Mouse (Mus musculus): ENCODE measurements around the gene Rsg1. TPM values are rescaled to one million over a fixed set of nuclear protein-coding genes. Genes with fewer than 3 reads are reported as not detected.

The Rsg1 gene
- polyA plus RNA-seq, 1 experiment from 2014 or later, result 6.7 TPM

- WGBS, result 6% methylated on average over 20 of the region's 20 CpGs
- Histone ChIP-seq H3K9ac (replicated peaks) (peak overlapping the region; percentile 19; the same call in 1 of the 2 replicates), H3K27me3 (peaks cover 79% of the 10 kb centered on the region), H3K4me2 (peak overlapping the region; percentile 69), H3K9me3 (no peaks in the 10 kb centered on the region), H3K27ac (no peak overlapping the region), H3K36me3 (no peaks in the 10 kb centered on the region), H3K4me3 (replicated peaks) (peak overlapping the region; percentile 41), H3K4me1 (replicated peaks) (peaks cover 37% of the 10 kb centered on the region)
- ATAC-seq (ENCODE audit: insufficient number of reproducible peaks, insufficient read depth, low FRiP score, low TSS enrichment, low read depth), result no peak
These were observed 25.0 kb downstream of the Rsg1 start for GRCm38 (mm10) chr4:141238492-141239387.

DNA sequence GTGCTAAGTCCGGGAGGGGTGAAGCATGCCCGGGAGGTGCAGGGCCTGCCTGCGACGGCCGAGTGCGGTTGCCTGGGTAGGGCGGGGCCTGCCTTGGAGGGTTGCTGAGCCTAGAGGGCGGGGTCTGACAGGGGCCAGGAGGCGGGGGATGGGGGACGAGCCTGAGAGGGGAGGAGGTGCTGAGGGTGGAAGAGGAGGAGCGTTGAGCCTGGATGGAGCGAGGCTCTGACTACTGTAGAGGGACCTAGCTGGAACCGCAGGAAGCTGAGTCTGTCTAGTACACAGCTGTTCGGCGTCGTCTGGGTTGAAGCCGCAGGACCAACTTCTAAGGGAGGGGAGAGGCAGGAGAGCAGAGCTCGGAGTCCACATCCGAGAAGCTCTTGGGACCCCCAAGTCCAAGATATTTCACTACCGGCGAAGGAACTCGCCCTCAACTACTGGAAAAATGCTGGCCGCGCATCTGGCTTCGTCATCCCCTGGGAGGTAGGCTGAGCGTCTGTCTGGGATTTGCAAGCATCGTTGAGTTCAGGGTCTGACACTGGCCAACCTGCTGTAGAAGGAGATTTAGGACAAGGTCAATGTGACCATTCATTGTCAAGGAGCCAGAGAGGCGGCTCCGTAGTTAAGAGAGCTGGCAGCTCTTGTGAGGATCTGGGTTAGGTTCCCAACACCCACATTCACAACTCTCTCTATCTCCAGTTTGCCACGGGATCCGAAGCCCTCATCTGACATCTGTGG lies 25.8 kb downstream of the Rsg1 start, which contains the start of gene Arhgef19:
TSS of gene Arhgef19 (plus strand) at position 112 of the 738 bp plus-strand sequence.
- Histone ChIP-seq H3K4me1 (replicated peaks) (peaks cover 43% of the 10 kb centered on the region), H3K27me3 (peaks cover 87% of the 10 kb centered on the region), H3K9me3 (no peaks in the 10 kb centered on the region), H3K4me2 (peak within 1 kb of the TSS; percentile 69), H3K4me3 (replicated peaks) (peak within 1 kb of the TSS; percentile 41), H3K9ac (replicated peaks) (peak within 1 kb of the TSS; percentile 44), H3K36me3 (no peaks in the 10 kb centered on the region), H3K27ac (no peak within 1 kb of the TSS)
- WGBS, result 2% methylated on average over 31 of the region's 31 CpGs
- ATAC-seq (ENCODE audit: insufficient number of reproducible peaks, insufficient read depth, low FRiP score, low TSS enrichment, low read depth), result peak; percentile 87

DNA sequence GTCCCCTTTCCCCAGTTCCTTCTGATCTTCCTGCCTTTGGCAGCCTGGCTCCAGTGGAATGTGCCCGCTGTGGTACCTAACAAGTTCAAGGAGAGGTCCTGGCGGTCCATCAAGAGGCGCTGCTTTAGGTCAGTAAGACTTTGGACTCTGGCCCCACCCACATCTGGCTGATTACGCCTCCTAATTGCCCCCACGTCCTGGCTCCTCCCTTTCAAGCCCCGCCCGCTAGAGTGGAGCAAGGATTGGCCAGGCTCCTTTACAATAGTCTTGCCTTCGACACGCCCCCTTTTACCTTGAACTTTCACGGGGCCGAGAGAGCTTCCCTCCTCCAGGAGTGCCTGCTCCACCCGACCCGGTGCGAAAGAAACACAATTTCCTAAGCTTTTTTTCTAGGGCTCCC lies 26.9 kb downstream of the Rsg1 start:
- peaks cover 95% of the 10 kb centered on the region for H3K27me3 ChIP-seq
- peak overlapping the region; percentile 69 for H3K4me2 ChIP-seq
- no peak overlapping the region for H3K9ac ChIP-seq (replicated peaks)
- no peaks in the 10 kb centered on the region for H3K9me3 ChIP-seq
- no peak for ATAC-seq (ENCODE audit: insufficient number of reproducible peaks, insufficient read depth, low FRiP score, low TSS enrichment, low read depth)
- peaks cover 53% of the 10 kb centered on the region for H3K4me1 ChIP-seq (replicated peaks)
- no peak overlapping the region for H3K27ac ChIP-seq
- WGBS, result 2% methylated on average over 14 of the region's 14 CpGs
- H3K36me3 ChIP-seq, result no peaks in the 10 kb centered on the region
- peak overlapping the region; percentile 2; the same call in 1 of the 2 replicates for H3K4me3 ChIP-seq (replicated peaks)

- H3K4me3 ChIP-seq (replicated peaks), result 0 out of 2 replicates have a peak overlapping the region, but pooled peaks have one; percentile 22
- peaks cover 98% of the 10 kb centered on the region for H3K27me3 ChIP-seq
- H3K4me2 ChIP-seq, result peak overlapping the region; percentile 47
- H3K4me1 ChIP-seq (replicated peaks), result peaks cover 65% of the 10 kb centered on the region
- ATAC-seq (ENCODE audit: insufficient number of reproducible peaks, insufficient read depth, low FRiP score, low TSS enrichment, low read depth), result no peak
- no peaks in the 10 kb centered on the region for H3K36me3 ChIP-seq
- no peaks in the 10 kb centered on the region for H3K9me3 ChIP-seq
- no peak overlapping the region for H3K9ac ChIP-seq (replicated peaks)
- no peak overlapping the region for H3K27ac ChIP-seq
- WGBS, result 28% methylated on average over 15 of the region's 15 CpGs
These were observed 28.1 kb downstream of the Rsg1 start for GRCm38 (mm10) chr4:141241861-141242260.

GRCm38 (mm10) chr4:141242651-141243241 lies 29.0 kb downstream of the Rsg1 start:
- Histone ChIP-seq H3K9ac (replicated peaks) (peak overlapping the region; percentile 14), H3K27me3 (peaks cover 99% of the 10 kb centered on the region), H3K36me3 (no peaks in the 10 kb centered on the region), H3K27ac (no peak overlapping the region), H3K9me3 (no peaks in the 10 kb centered on the region), H3K4me3 (replicated peaks) (peak overlapping the region; percentile 22), H3K4me1 (replicated peaks) (peaks cover 74% of the 10 kb centered on the region), H3K4me2 (peak overlapping the region; percentile 47)
- ATAC-seq (ENCODE audit: insufficient number of reproducible peaks, insufficient read depth, low FRiP score, low TSS enrichment, low read depth), result no peak
- 8% methylated on average over 11 of the region's 11 CpGs for WGBS

DNA sequence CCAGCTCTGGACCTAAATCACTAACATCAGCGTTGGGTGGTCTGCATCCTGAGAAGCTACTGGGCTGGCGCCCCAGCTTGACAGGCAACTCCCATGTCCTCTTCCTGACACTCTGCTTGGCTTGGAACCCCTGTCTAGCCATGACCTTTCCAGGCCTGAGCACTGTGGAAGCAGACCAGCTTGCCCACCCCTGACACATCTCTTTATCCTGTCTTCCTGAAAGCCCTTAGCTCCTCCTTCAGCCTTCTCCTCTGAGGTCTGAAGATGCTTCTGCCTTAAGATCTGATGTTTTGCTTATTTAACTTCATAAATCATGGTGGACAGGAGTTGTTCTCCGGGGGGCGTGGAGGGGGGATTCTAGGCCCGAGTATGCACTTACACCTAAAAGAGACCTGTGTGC lies 29.9 kb downstream of the Rsg1 start:
- 65% methylated on average over 5 of the region's 5 CpGs for WGBS
- Histone ChIP-seq H3K4me3 (replicated peaks) (0 out of 2 replicates have a peak overlapping the region, but pooled peaks have one; percentile 22), H3K36me3 (no peaks in the 10 kb centered on the region), H3K9ac (replicated peaks) (no peak overlapping the region), H3K27ac (no peak overlapping the region), H3K27me3 (peaks cover 100% of the 10 kb centered on the region), H3K9me3 (no peaks in the 10 kb centered on the region), H3K4me2 (peak overlapping the region; percentile 47), H3K4me1 (replicated peaks) (peaks cover 83% of the 10 kb centered on the region)
- no peak for ATAC-seq (ENCODE audit: insufficient number of reproducible peaks, insufficient read depth, low FRiP score, low TSS enrichment, low read depth)

DNA sequence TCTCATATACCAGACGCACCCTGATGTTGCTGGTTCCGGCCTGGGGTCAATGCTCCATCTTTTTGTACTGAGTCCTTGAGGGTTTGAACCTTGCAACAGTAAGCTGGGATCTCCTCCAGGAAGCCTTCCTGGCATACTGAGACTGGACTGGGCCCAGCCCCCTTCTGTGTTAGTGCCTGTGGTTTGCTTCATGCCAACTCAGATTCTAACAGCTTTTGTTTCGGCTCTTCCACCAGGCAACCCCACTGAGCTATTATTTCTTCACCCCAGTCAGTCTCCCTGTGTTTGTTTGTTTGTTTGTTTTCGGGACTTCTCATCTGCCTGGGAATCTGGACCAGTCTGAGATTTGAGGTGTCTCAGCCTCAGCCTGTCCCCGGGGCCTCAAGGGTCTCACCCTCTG lies 30.6 kb downstream of the Rsg1 start:
- H3K36me3 ChIP-seq, result 0 out of 2 replicates have a peak, but pooled peaks cover 3% of the 10 kb centered on the region
- ATAC-seq (ENCODE audit: insufficient number of reproducible peaks, insufficient read depth, low FRiP score, low TSS enrichment, low read depth), result no peak
- H3K4me2 ChIP-seq, result peak overlapping the region; percentile 47
- 53% methylated on average over 5 of the region's 5 CpGs for WGBS
- H3K4me3 ChIP-seq (replicated peaks), result peak overlapping the region; percentile 24
- no peak overlapping the region for H3K9ac ChIP-seq (replicated peaks)
- H3K9me3 ChIP-seq, result no peaks in the 10 kb centered on the region
- peaks cover 100% of the 10 kb centered on the region for H3K27me3 ChIP-seq
- peak overlapping the region; percentile 54; the same call in 1 of the 2 replicates for H3K27ac ChIP-seq
- peaks cover 79% of the 10 kb centered on the region for H3K4me1 ChIP-seq (replicated peaks)

- no peaks in the 10 kb centered on the region for H3K9me3 ChIP-seq
- peaks cover 74% of the 10 kb centered on the region for H3K4me1 ChIP-seq (replicated peaks)
- H3K4me2 ChIP-seq, result peak overlapping the region; percentile 47
- WGBS, result 26% methylated on average over 9 of the region's 9 CpGs
- peak overlapping the region; percentile 54; the same call in 1 of the 2 replicates for H3K27ac ChIP-seq
- no peak for ATAC-seq (ENCODE audit: insufficient number of reproducible peaks, insufficient read depth, low FRiP score, low TSS enrichment, low read depth)
- 0 out of 2 replicates have a peak overlapping the region, but pooled peaks have one; percentile 34 for H3K9ac ChIP-seq (replicated peaks)
- peak overlapping the region; percentile 24 for H3K4me3 ChIP-seq (replicated peaks)
- 0 out of 2 replicates have a peak, but pooled peaks cover 3% of the 10 kb centered on the region for H3K36me3 ChIP-seq
- H3K27me3 ChIP-seq, result peaks cover 99% of the 10 kb centered on the region
These were observed 31.2 kb downstream of the Rsg1 start for GRCm38 (mm10) chr4:141244931-141245425.

DNA sequence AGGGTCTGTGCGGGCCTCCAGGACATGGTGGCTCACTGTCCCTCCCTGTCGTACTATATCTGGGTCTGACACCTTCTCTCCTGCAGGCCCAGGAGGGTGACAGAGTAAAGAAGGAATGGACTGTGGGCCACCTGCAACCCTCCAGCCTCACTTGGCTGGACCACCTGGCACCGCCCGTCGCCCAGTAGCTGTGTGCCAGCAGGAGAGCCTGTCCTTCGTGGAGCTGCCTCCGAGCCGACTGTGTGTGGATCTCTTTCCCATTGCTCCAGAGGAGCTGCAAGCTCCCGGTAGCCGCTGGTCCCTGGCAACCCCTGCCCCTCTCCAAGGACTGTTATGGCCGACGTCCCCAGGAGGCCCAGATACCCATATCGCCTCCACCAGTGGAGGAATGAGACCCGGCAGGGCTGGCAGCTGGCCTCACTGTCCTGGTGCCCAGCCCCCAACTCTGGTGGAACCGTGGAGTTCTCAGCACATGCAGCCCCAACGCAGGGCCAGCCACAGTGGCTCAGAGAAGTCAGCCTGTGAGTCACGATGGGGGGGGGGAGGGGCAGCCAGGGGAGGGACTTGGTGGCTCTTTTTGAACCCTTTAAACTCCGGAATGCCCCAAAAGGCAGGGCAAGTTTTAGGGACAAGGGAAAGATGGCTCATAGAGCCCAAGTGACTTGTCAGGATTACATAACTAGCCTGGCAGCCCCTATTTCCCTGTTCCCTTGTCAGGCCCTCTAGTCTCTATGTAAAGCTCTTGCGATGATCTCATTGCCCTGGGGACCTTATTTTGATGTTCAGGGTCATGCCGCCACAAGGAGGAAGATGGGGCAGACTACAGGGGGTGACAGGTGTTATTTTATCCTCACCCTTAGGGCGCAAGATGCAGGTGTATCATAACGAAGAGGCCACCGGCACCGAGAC lies 32.6 kb downstream of the Rsg1 start:
- no peak overlapping the region for H3K27ac ChIP-seq
- no peak overlapping the region for H3K9ac ChIP-seq (replicated peaks)
- H3K9me3 ChIP-seq, result no peaks in the 10 kb centered on the region
- peak overlapping the region; percentile 51 for H3K4me3 ChIP-seq (replicated peaks)
- 0 out of 2 replicates have a peak, but pooled peaks cover 3% of the 10 kb centered on the region for H3K36me3 ChIP-seq
- H3K4me2 ChIP-seq, result peak overlapping the region; percentile 70
- H3K27me3 ChIP-seq, result peaks cover 99% of the 10 kb centered on the region
- H3K4me1 ChIP-seq (replicated peaks), result peaks cover 62% of the 10 kb centered on the region
- WGBS, result 23% methylated on average over 24 of the region's 24 CpGs
- ATAC-seq (ENCODE audit: insufficient number of reproducible peaks, insufficient read depth, low FRiP score, low TSS enrichment, low read depth), result no peak

- Histone ChIP-seq H3K27me3 (peaks cover 98% of the 10 kb centered on the region), H3K4me1 (replicated peaks) (peaks cover 59% of the 10 kb centered on the region), H3K4me2 (peak overlapping the region; percentile 70), H3K9ac (replicated peaks) (no peak overlapping the region), H3K9me3 (no peaks in the 10 kb centered on the region), H3K36me3 (0 out of 2 replicates have a peak, but pooled peaks cover 3% of the 10 kb centered on the region), H3K4me3 (replicated peaks) (peak overlapping the region; percentile 51), H3K27ac (no peak overlapping the region)
- no peak for ATAC-seq (ENCODE audit: insufficient number of reproducible peaks, insufficient read depth, low FRiP score, low TSS enrichment, low read depth)
- WGBS, result 2% methylated on average over 17 of the region's 17 CpGs
These were observed 33.2 kb downstream of the Rsg1 start for GRCm38 (mm10) chr4:141246998-141247350.
